Mouse (Mus musculus) stomach, postnatal 0 days (tissue): ENCODE measurements around the gene Atp13a5.

Experiments used
- CTCF ChIP-seq: IDR thresholded peaks from 2 replicates; pipeline ENCODE4 v1.5.1; 2016; ENCODE audit warnings: antibody characterized with exemption, low read depth, mild to moderate bottlenecking, moderate library complexity
- EP300 ChIP-seq: optimal IDR thresholded peaks from 2 replicates; pipeline ENCODE3; 2016; ENCODE audit warnings: antibody characterized with exemption

DNA sequence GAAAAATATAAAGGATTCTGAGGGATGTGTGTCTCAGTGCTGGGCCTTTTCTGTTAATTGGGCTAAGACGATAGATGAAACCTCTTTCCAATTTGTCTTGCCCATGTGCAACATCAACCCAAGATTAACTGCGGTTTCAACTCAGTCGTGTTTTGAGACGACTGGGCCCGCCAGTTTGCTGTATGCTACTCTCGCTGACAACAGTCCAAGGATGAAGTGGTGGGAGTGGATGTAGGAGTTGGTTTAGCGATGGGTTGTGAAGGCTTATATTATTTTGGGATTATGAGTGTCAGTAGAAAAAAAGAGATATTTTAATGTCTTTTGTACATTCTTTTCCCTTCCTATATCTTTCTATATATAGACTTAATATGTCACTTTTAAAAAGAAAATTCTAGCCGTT, 3.9 kb downstream of the Atp13a5 start:
- TF ChIP-seq EP300 (no peak), CTCF (no peak)
